Mouse (Mus musculus): ENCODE results near the gene St7.

Gene St7

DNA sequence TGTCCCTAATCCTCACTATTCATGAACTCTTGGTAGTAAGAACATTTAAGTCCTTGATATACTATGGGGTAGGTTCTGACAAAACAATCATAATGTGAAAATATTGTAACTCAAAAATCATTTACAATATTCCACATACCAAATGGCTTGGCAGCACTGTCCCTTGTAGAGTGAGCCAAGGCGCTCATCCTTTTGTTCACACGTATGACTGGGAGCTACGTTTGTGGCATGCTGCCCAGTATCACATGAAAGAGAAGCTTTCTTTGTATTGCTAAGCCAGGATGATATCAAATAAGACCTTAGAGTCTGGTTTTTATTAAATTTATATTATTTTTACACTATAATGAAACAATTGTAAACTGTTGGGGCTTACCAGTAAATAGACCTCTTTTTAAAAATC lies 281.7 kb downstream of the St7 start:
- Histone ChIP-seq H3K4me3 (replicated peaks; ENCODE audit: low read length) (no peak overlapping the region), H3K36me3 (ENCODE audit: insufficient read depth, low read length) (no peaks in the 10 kb centered on the region), H3K27me3 (ENCODE audit: insufficient read depth, low read length) (no peaks in the 10 kb centered on the region), H3K9me3 (ENCODE audit: low read length) (no peaks in the 10 kb centered on the region), H3K4me1 (replicated peaks; ENCODE audit: low read depth, low read length) (0 out of 2 replicates have a peak, but pooled peaks cover 2% of the 10 kb centered on the region)
- TF ChIP-seq NANOG (IDR thresholded peaks at IDR 0.05; ENCODE audit: borderline replicate concordance, low read length) = no peak
- no peak for TF ChIP-seq CTCF (conservative IDR thresholded peaks at IDR 0.05; ENCODE audit: low read length)
- TF ChIP-seq POU5F1 (IDR thresholded peaks at IDR 0.05; ENCODE audit: borderline replicate concordance, low read length) = no peak

DNA sequence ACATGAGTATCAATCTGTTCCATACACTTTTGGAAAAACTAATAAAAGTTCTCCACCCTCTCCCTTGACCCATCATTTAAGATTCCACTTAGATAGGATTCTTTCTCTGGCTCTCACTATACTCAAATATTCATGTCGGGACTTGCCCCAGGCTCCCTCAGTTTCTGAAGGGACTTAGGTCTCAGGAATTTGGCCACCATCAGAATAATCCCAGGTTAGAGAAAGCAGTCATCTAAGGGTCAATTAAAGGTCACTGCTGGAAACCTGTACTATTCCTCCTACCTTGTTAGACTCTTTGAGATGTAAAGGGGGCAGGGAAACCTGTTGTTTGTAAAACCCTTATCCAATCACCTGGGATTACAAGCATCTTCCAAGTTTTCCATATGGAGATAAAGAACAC lies 284.4 kb downstream of the St7 start:
- Histone ChIP-seq H3K4me3 (replicated peaks; ENCODE audit: low read length) (no peak overlapping the region), H3K36me3 (ENCODE audit: insufficient read depth, low read length) (no peaks in the 10 kb centered on the region), H3K4me1 (replicated peaks; ENCODE audit: low read depth, low read length) (0 out of 2 replicates have a peak, but pooled peaks cover 2% of the 10 kb centered on the region), H3K27me3 (ENCODE audit: insufficient read depth, low read length) (no peaks in the 10 kb centered on the region), H3K9me3 (ENCODE audit: low read length) (no peaks in the 10 kb centered on the region)
- TF ChIP-seq NANOG (IDR thresholded peaks at IDR 0.05; ENCODE audit: borderline replicate concordance, low read length) (no peak), POU5F1 (IDR thresholded peaks at IDR 0.05; ENCODE audit: borderline replicate concordance, low read length) (no peak), CTCF (conservative IDR thresholded peaks at IDR 0.05; ENCODE audit: low read length) (no peak)

GRCm38 (mm10) chr6:17978324-17978723 lies 285.6 kb downstream of the St7 start:
- no peak overlapping the region for H3K4me3 ChIP-seq (replicated peaks; ENCODE audit: low read length)
- no peaks in the 10 kb centered on the region for H3K36me3 ChIP-seq (ENCODE audit: insufficient read depth, low read length)
- H3K27me3 ChIP-seq (ENCODE audit: insufficient read depth, low read length) = no peaks in the 10 kb centered on the region
- H3K9me3 ChIP-seq (ENCODE audit: low read length) = no peaks in the 10 kb centered on the region
- no peak for TF ChIP-seq POU5F1 (IDR thresholded peaks at IDR 0.05; ENCODE audit: borderline replicate concordance, low read length)
- no peak for TF ChIP-seq NANOG (IDR thresholded peaks at IDR 0.05; ENCODE audit: borderline replicate concordance, low read length)
- no peak for TF ChIP-seq CTCF (conservative IDR thresholded peaks at IDR 0.05; ENCODE audit: low read length)
- 0 out of 2 replicates have a peak, but pooled peaks cover 2% of the 10 kb centered on the region for H3K4me1 ChIP-seq (replicated peaks; ENCODE audit: low read depth, low read length)

- H3K27me3 ChIP-seq (ENCODE audit: insufficient read depth, low read length) = no peaks in the 10 kb centered on the region
- H3K4me1 ChIP-seq (replicated peaks; ENCODE audit: low read depth, low read length) = 0 out of 2 replicates have a peak, but pooled peaks cover 2% of the 10 kb centered on the region
- H3K4me3 ChIP-seq (replicated peaks; ENCODE audit: low read length) = no peak overlapping the region
- TF ChIP-seq POU5F1 (IDR thresholded peaks at IDR 0.05; ENCODE audit: borderline replicate concordance, low read length) = no peak
- TF ChIP-seq NANOG (IDR thresholded peaks at IDR 0.05; ENCODE audit: borderline replicate concordance, low read length) = no peak
- TF ChIP-seq CTCF (conservative IDR thresholded peaks at IDR 0.05; ENCODE audit: low read length) = no peak
- no peaks in the 10 kb centered on the region for H3K9me3 ChIP-seq (ENCODE audit: low read length)
- H3K36me3 ChIP-seq (ENCODE audit: insufficient read depth, low read length) = no peaks in the 10 kb centered on the region
These were observed 286.1 kb downstream of the St7 start for GRCm38 (mm10) chr6:17978881-17979280.

DNA sequence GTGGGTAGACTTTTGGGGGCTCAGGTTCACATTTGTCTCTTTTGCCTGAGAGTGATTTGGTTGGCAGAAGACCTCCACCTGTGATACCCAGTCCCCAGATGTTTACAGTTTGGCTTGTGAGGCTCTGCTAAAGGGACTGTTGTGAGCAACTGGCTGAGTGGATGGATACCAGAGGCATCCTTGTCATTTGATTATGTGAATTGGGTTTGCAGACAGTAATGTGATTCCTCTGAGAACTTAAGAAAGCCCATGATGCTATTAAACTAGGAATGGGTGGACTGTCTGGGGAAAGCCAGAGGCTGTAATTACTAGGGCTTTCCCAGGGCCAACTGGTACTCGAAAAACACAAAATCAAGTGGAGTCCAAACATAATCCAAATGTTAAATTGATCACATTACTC lies 286.6 kb downstream of the St7 start:
- Histone ChIP-seq H3K4me1 (replicated peaks; ENCODE audit: low read depth, low read length) (0 out of 2 replicates have a peak, but pooled peaks cover 2% of the 10 kb centered on the region), H3K9me3 (ENCODE audit: low read length) (no peaks in the 10 kb centered on the region), H3K4me3 (replicated peaks; ENCODE audit: low read length) (no peak overlapping the region), H3K27me3 (ENCODE audit: insufficient read depth, low read length) (no peaks in the 10 kb centered on the region), H3K36me3 (ENCODE audit: insufficient read depth, low read length) (no peaks in the 10 kb centered on the region)
- no peak for TF ChIP-seq POU5F1 (IDR thresholded peaks at IDR 0.05; ENCODE audit: borderline replicate concordance, low read length)

- TF ChIP-seq CTCF (conservative IDR thresholded peaks at IDR 0.05; ENCODE audit: low read length) (no peak), NANOG (IDR thresholded peaks at IDR 0.05; ENCODE audit: borderline replicate concordance, low read length) (no peak), POU5F1 (IDR thresholded peaks at IDR 0.05; ENCODE audit: borderline replicate concordance, low read length) (no peak)
- Histone ChIP-seq H3K27me3 (ENCODE audit: insufficient read depth, low read length) (no peaks in the 10 kb centered on the region), H3K4me3 (replicated peaks; ENCODE audit: low read length) (no peak overlapping the region), H3K4me1 (replicated peaks; ENCODE audit: low read depth, low read length) (peaks cover 6% of the 10 kb centered on the region; the same call in 1 of the 2 replicates), H3K9me3 (ENCODE audit: low read length) (peaks cover 9% of the 10 kb centered on the region; the same call in 1 of the 2 replicates), H3K36me3 (ENCODE audit: insufficient read depth, low read length) (no peaks in the 10 kb centered on the region)
These were observed 297.7 kb downstream of the St7 start for GRCm38 (mm10) chr6:17990173-17991028.

GRCm38 (mm10) chr6:17991625-17992024 lies 298.9 kb downstream of the St7 start:
- no peak for TF ChIP-seq NANOG (IDR thresholded peaks at IDR 0.05; ENCODE audit: borderline replicate concordance, low read length)
- TF ChIP-seq CTCF (conservative IDR thresholded peaks at IDR 0.05; ENCODE audit: low read length) = no peak
- TF ChIP-seq POU5F1 (IDR thresholded peaks at IDR 0.05; ENCODE audit: borderline replicate concordance, low read length) = no peak
- H3K9me3 ChIP-seq (ENCODE audit: low read length) = peaks cover 9% of the 10 kb centered on the region; the same call in 1 of the 2 replicates
- no peak overlapping the region for H3K4me3 ChIP-seq (replicated peaks; ENCODE audit: low read length)
- H3K4me1 ChIP-seq (replicated peaks; ENCODE audit: low read depth, low read length) = peaks cover 6% of the 10 kb centered on the region; the same call in 1 of the 2 replicates
- no peaks in the 10 kb centered on the region for H3K36me3 ChIP-seq (ENCODE audit: insufficient read depth, low read length)
- H3K27me3 ChIP-seq (ENCODE audit: insufficient read depth, low read length) = no peaks in the 10 kb centered on the region

All from E14TG2a.4 (cell line).